Mouse (Mus musculus): ENCODE results near the gene Hmgb1.
A peak's percentile ranks its signal among the peaks of the same experiment; 100 is the strongest.

Hmgb1 gene

GRCm38 (mm10) chr5:149185806-149186205, 1.5 kb upstream of the Hmgb1 start:
- DNase-seq (ENCODE audit: low spot score), result no peak

- DNase-seq (ENCODE audit: low spot score), result no peak
Observed at GRCm38 (mm10) chr5:149184844-149185186, 526 bp upstream of the Hmgb1 start.

- DNase-seq (ENCODE audit: low spot score), result no peak
Observed at GRCm38 (mm10) chr5:149183721-149184103, 577 bp downstream of the Hmgb1 start.

- peak; percentile 36 for DNase-seq (ENCODE audit: low spot score)
Observed at GRCm38 (mm10) chr5:149183122-149183521, 1.2 kb downstream of the Hmgb1 start.

- no peak for DNase-seq (ENCODE audit: low spot score)
Observed at GRCm38 (mm10) chr5:149182186-149182870, 2.0 kb downstream of the Hmgb1 start.

- DNase-seq (ENCODE audit: low spot score), result no peak
Observed at GRCm38 (mm10) chr5:149179826-149180225, 4.5 kb downstream of the Hmgb1 start.

- DNase-seq (ENCODE audit: low spot score), result no peak
Observed at GRCm38 (mm10) chr5:149178095-149178494, 6.2 kb downstream of the Hmgb1 start.

GRCm38 (mm10) chr5:149175736-149176135, 8.6 kb downstream of the Hmgb1 start:
- no peak for DNase-seq (ENCODE audit: low spot score)

GRCm38 (mm10) chr5:149174527-149174926, 9.8 kb downstream of the Hmgb1 start:
- DNase-seq (ENCODE audit: low spot score), result no peak

GRCm38 (mm10) chr5:149172246-149172645, 12.0 kb downstream of the Hmgb1 start:
- DNase-seq (ENCODE audit: low spot score), result no peak

GRCm38 (mm10) chr5:149170841-149171588, 13.3 kb downstream of the Hmgb1 start:
- DNase-seq (ENCODE audit: low spot score), result no peak

GRCm38 (mm10) chr5:149168816-149169215, 15.5 kb downstream of the Hmgb1 start:
- no peak for DNase-seq (ENCODE audit: low spot score)

GRCm38 (mm10) chr5:149168051-149168450, 16.2 kb downstream of the Hmgb1 start:
- DNase-seq (ENCODE audit: low spot score), result no peak

- no peak for DNase-seq (ENCODE audit: low spot score)
Observed at GRCm38 (mm10) chr5:149166011-149166410, 18.3 kb downstream of the Hmgb1 start.

- DNase-seq (ENCODE audit: low spot score), result no peak
Observed at GRCm38 (mm10) chr5:149164881-149165280, 19.4 kb downstream of the Hmgb1 start.

GRCm38 (mm10) chr5:149162890-149163289, 21.4 kb downstream of the Hmgb1 start:
- no peak for DNase-seq (ENCODE audit: low spot score)

- no peak for DNase-seq (ENCODE audit: low spot score)
Observed at GRCm38 (mm10) chr5:149160469-149160868, 23.8 kb downstream of the Hmgb1 start.

- DNase-seq (ENCODE audit: low spot score), result no peak
Observed at GRCm38 (mm10) chr5:149159021-149159420, 25.3 kb downstream of the Hmgb1 start.

- no peak for DNase-seq (ENCODE audit: low spot score)
Observed at GRCm38 (mm10) chr5:149156886-149157563, 27.3 kb downstream of the Hmgb1 start.

- no peak for DNase-seq (ENCODE audit: low spot score)
Observed at GRCm38 (mm10) chr5:149152774-149153155, 31.5 kb downstream of the Hmgb1 start.

- DNase-seq (ENCODE audit: low spot score), result no peak
Observed at GRCm38 (mm10) chr5:149152063-149152773, 32.1 kb downstream of the Hmgb1 start.

- no peak for DNase-seq (ENCODE audit: low spot score)
Observed at GRCm38 (mm10) chr5:149150882-149151281, 33.4 kb downstream of the Hmgb1 start.

All from c-Kit-positive CD71-positive TER-119-positive erythroid progenitor cells, embryonic 14.5 days (primary cell).